Comparison of ENCODE assay signal across 23 mouse cellular contexts in genomic region chr3:132343625-132344024, GRCm38 (mm10).
A peak's percentile ranks its signal among the peaks of the same experiment; 100 is the strongest.
DNase-seq lines count a peak whose midpoint lies in the region; ATAC-seq and TF ChIP-seq lines count a peak whose summit lies in the region.
"Had no signal": no experiment of that assay in that cellular context is flagged by ENCODE, and none has a peak within 500 bp of the region (broad histone marks: within the 10 kb centered on the region; RNA-seq: fewer than 3 reads in every experiment).

No protein-coding gene starts in this region.

- H3K4me1 ChIP-seq in limb, embryonic 12.5 days (replicated peaks), result 0 out of 2 replicates have a peak, but pooled peaks cover 7% of the 10 kb centered on the region
- H3K4me1 ChIP-seq in limb, embryonic 10.5 days, result 0 out of 2 replicates have a peak, but pooled peaks cover 5% of the 10 kb centered on the region
- peaks cover 2% of the 10 kb centered on the region; the same call in 1 of the 2 replicates for H3K4me1 ChIP-seq in embryonic fibroblast, embryonic 13.5 days (ENCODE audit: control insufficient read depth, insufficient read depth, low read length)
- H3K4me1 ChIP-seq: forebrain, embryonic 13.5 days; hindbrain, embryonic 13.5 days; intestine, embryonic 15.5 days had no signal

- no peak for TF ChIP-seq CTCF in embryonic fibroblast, embryonic 13.5 days (IDR thresholded peaks at IDR 0.05; ENCODE audit: borderline replicate concordance, insufficient read depth, low read length)

- H3K36me3 ChIP-seq in limb, embryonic 12.5 days, result no peaks in the 10 kb centered on the region
- no peaks in the 10 kb centered on the region for H3K36me3 ChIP-seq in limb, embryonic 10.5 days
- H3K36me3 ChIP-seq: G1E; hindbrain, embryonic 13.5 days; intestine, embryonic 15.5 days had no signal

- H3K4me2 ChIP-seq in limb, embryonic 12.5 days, result no peak overlapping the region
- H3K4me2 ChIP-seq: forebrain, embryonic 13.5 days; hindbrain, embryonic 13.5 days; intestine, embryonic 15.5 days had no signal

- no peak overlapping the region for H3K9ac ChIP-seq in limb, embryonic 12.5 days (replicated peaks)
- H3K9ac ChIP-seq: forebrain, embryonic 13.5 days; forebrain, postnatal 0 days; hindbrain, embryonic 13.5 days; intestine, embryonic 15.5 days had no signal

- ATAC-seq in limb, embryonic 12.5 days (ENCODE audit: insufficient number of reproducible peaks, insufficient read depth, low FRiP score, low TSS enrichment, low read depth), result no peak
- ATAC-seq: CD4-positive, CD25-positive, alpha-beta regulatory T cell, adult 4 months; forebrain, embryonic 13.5 days; forebrain, postnatal 0 days; hindbrain, postnatal 0 days; intestine, embryonic 15.5 days had no signal

- TF ChIP-seq POLR2A in embryonic fibroblast, embryonic 13.5 days (IDR thresholded peaks at IDR 0.05; ENCODE audit: low read depth, low read length), result no peak

- 29% methylated on average over 3 of the region's 3 CpGs for WGBS in limb, embryonic 12.5 days
- WGBS in limb, embryonic 10.5 days, result 44% methylated on average over 3 of the region's 3 CpGs

- H3K27ac ChIP-seq in limb, embryonic 12.5 days, result peak overlapping the region; percentile 59; the same call in 1 of the 2 replicates
- no peak overlapping the region for H3K27ac ChIP-seq in limb, embryonic 10.5 days
- 0 out of 2 replicates have a peak overlapping the region, but pooled peaks have one; percentile 12 for H3K27ac ChIP-seq in embryonic fibroblast, embryonic 13.5 days (ENCODE audit: insufficient read depth, low read length)
- H3K27ac ChIP-seq: forebrain, embryonic 13.5 days; hindbrain, embryonic 13.5 days; hindbrain, postnatal 0 days; intestine, embryonic 15.5 days had no signal

- no peaks in the 10 kb centered on the region for H3K9me3 ChIP-seq in limb, embryonic 12.5 days
- no peaks in the 10 kb centered on the region for H3K9me3 ChIP-seq in limb, embryonic 10.5 days (replicated peaks)
- H3K9me3 ChIP-seq: forebrain, embryonic 13.5 days; hindbrain, embryonic 13.5 days; intestine, embryonic 15.5 days had no signal

- H3K4me3 ChIP-seq in limb, embryonic 12.5 days (replicated peaks), result no peak overlapping the region
- H3K4me3 ChIP-seq in limb, embryonic 10.5 days, result no peak overlapping the region
- H3K4me3 ChIP-seq in embryonic fibroblast, embryonic 13.5 days (ENCODE audit: insufficient read depth, low read length), result no peak overlapping the region
- H3K4me3 ChIP-seq: forebrain, embryonic 13.5 days; hindbrain, embryonic 13.5 days; intestine, embryonic 15.5 days had no signal

- no peaks in the 10 kb centered on the region for H3K27me3 ChIP-seq in limb, embryonic 12.5 days
- no peaks in the 10 kb centered on the region for H3K27me3 ChIP-seq in limb, embryonic 10.5 days (ENCODE audit: low read depth, poor library complexity, severe bottlenecking)
- H3K27me3 ChIP-seq: forebrain, embryonic 13.5 days; hindbrain, embryonic 13.5 days; intestine, embryonic 15.5 days had no signal

- DNase-seq in embryo, embryonic 11 days, result peak; percentile 7
- no peak for DNase-seq in embryo, embryonic 10.5 days (ENCODE audit: low spot score)
- no peak for DNase-seq in limb, embryonic 10.5 days (ENCODE audit: low spot score)
- peak; percentile 53 for DNase-seq in yolk sac, embryonic 10.5 days (ENCODE audit: low spot score)
- DNase-seq in cerebellum, adult 9-10 months, result no peak
- DNase-seq in cerebellum, postnatal 4 days (ENCODE audit: low spot score in 2 of 2), result no peak
- DNase-seq: adrenal gland, postnatal 10 days; B cell, adult 2 months; cerebellum, adult 11 months; cerebellum, adult 8-10 months; cerebellum, postnatal 36 days; forebrain, postnatal 0 days; gastrocnemius, postnatal 25 days; heart, postnatal 10 days; heart, postnatal 4 days had no signal

Comparison
In these comparisons a context has a peak if more than half of its experiments do, and no peak if none do; other contexts are left out.
1. DNase-seq: peak in embryo, embryonic 11 days (single experiment) and yolk sac, embryonic 10.5 days (single experiment); none in embryo, embryonic 10.5 days (single experiment), limb, embryonic 10.5 days (single experiment), cerebellum, adult 9-10 months (single experiment) and cerebellum, postnatal 4 days (0 of 2).